Mouse (Mus musculus) olfactory bulb, adult 2 months (tissue): ENCODE measurements at regions not wholly inside any gene's neighbourhood (a gene's known extent, or its start where the extent isn't known, plus 50 kb on each side); places are given as distances from the start of the nearest gene placed in this dataset.

Experiments
- CTCF ChIP-seq: fragments of 200-500 bp; IDR thresholded peaks from 2 replicates; pipeline ENCODE4 v1.5.1; 2012; ENCODE audit warnings: low read depth, mild to moderate bottlenecking, low read length, moderate library complexity; ENCODE audit not compliant: insufficient read depth
- POLR2A ChIP-seq: fragments of 200-500 bp; IDR thresholded peaks from 2 replicates; pipeline ENCODE4 v1.6.1; 2012; ENCODE audit warnings: mild to moderate bottlenecking, low read depth, low read length, moderate library complexity; ENCODE audit not compliant: insufficient read depth

GRCm38 (mm10) chr16:30852595-30852994 lies 228.6 kb downstream of the Xxylt1 start:
- TF ChIP-seq POLR2A = no peak
- TF ChIP-seq CTCF = no peak
